Mouse (Mus musculus) lung, postnatal 36 days (tissue): ENCODE results near the gene Wipi1.
"Not testable (repeated sequence)": the region's sequence is repeated elsewhere in the genome, so short reads cannot be mapped to it uniquely, and the experiment has no call there.

ENCODE experiments used
- DNase-seq: peaks from one replicate; pipeline ENCODE4 v3.0.0; 2022; ENCODE audit warnings: mixed read lengths

Gene Wipi1

DNA sequence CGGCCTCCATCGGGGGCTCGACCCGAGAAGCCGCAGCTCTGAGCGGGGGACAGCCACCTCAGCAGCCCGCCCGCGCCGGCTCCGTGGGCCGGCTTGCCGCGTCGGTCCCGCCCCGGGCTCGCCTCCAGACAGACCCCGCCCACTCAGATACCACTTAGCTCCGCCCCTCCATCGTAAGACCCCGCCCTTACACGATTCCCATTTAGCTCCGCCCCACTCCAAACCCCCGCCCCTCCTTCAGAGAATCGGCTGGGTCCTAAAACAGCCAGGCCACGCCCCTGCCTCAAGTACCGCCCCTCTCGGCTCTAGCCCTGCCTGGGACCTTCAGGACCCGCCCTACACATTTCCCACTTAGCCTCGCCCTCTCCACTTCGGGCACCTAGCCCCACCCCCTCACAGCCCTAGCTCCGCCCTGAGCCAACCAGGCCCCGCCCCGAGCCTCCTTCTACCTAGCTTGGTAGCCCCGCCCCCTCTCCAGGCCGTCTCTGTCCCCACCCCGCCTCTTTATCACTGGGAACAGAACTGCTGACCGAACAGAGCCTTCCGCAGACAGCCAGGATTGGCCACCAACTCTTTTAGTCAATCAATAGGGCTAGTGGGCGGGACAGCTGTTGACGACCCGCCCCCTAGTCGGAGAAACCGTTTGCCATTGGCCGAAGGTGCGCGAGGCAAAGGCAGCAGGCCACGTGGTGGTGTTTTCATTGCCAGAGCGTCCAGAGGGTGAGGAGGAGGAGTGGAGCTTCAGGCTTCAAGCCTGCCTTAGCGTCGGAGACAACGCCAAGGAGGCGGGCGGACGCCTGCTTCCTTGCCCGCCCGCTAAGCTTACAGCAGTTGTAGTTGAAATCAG, at the start of gene Wipi1:
Gene Wipi1, minus strand, starts transcription at position 665 of the 847 bp plus-strand sequence.
- peak; percentile 100 for DNase-seq

DNA sequence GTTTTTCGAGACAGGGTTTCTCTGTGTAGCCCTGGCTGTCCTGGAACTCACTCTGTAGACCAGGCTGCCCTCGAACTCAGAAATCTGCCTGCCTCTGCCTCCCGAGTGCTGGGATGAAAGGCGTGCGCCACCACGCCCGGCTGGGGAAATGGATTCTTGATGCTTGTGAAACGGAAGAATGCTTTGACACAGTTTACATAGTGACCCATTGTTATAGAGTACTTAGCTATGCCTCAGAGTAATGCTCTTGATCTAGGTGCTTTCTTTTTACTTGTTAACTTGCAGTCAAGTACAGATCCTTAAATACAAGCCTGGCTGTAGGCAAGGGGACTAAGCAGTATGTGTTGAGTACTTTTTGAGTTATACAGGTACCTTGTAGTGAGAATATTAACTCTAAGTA, 48.8 kb upstream of the Wipi1 start:
- DNase-seq = not testable (repeated sequence)

DNA sequence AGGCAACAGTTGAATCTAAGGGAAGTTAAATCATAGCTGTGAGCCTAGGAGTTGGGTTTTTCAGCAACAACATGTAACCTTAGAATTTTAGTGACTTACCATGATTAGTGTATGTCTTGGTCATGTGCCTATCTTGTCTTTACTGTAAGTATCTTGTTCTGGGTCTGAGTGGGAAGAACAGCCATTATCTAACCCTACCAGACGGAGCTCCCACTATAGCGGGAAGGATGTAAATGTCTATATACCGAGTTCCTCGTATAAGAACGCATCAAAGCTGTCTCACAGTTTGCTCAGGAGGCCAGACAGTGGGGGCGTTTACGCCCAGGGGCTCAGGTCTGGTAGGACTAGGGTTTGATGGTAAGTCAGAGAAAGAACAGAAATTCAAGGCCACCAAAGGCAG, 44.5 kb upstream of the Wipi1 start:
- no peak for DNase-seq

DNA sequence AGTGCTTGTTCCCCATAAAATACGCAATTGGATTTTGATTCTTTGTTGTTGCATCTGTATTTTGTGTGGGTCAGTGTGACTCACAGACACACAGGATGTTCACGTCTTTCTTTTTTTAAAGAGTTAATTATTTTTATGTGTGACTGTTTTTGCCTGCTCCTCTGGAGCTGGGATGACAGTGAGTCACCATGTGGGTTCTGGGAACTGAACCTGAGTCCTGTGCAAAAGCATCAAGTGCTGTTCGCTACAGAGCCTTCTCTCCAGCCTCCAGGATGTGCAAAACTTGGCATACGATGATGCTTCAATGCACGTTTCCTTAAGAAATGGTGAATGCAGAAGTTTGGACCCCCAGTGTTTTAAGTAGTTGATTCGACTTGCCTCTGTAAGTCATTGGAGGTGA, 42.8 kb upstream of the Wipi1 start:
- no peak for DNase-seq

DNA sequence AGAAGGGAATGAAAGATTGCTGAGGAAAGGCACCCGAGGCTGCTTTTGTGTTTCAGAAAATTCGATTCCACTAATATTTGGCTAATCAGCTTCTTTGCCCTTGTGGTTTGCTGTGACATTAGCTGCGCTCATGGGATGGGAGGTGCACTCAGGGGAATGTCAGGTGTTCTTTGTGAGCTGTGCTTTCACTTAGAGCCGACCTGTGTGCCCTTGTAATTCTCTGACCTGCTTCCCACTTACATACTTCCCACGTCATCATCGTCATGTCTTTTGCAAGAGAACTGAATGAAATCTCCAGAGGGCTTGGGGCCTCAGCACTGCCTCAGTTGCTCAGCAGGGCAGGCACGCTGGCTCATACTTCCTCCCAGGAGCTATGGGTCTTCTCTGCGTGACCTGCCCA, 41.4 kb upstream of the Wipi1 start:
- DNase-seq = peak; percentile 25

DNA sequence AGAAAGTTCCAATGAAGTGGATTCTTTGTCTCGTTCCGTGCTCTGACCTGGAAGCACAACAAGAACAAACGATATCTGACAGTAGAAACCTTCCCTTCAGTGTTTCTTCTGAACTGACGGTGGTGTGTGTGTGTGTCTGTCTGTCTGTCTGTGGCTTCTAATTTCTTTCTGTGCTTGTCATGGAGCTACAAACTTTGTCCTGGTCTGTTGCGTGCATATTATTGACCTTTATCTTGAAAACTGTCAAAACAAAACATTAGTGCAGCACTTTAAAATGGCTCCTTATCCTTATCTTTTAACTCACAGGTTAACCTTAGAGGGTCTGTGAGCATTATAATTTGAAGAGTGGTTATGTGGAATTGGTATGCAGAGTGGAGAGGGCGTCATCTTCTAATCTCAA, 40.7 kb upstream of the Wipi1 start:
- no peak for DNase-seq

DNA sequence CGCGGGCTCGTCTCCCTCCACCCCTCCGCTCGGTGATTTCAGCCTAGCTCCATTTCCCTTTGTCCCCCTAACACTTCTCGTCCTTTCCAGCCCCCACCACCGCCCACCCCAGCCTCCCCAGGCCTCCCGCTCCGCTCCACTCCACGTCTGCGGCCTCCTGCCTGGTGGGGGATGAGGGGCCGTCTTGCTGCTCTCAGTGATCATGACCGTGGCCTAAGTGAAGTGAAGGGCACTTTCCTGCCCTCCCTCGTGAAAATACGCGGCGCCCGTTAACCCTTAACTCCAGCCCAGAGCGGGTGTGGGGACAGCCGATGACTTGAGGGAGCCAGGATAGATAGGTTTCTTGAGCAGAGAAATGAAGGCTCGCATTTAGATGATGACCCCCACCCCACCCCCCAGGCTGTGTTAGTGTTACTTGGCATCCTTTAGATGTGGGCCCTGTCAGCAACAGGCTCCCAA, 39.8 kb upstream of the Wipi1 start:
- peak; percentile 27 for DNase-seq

DNA sequence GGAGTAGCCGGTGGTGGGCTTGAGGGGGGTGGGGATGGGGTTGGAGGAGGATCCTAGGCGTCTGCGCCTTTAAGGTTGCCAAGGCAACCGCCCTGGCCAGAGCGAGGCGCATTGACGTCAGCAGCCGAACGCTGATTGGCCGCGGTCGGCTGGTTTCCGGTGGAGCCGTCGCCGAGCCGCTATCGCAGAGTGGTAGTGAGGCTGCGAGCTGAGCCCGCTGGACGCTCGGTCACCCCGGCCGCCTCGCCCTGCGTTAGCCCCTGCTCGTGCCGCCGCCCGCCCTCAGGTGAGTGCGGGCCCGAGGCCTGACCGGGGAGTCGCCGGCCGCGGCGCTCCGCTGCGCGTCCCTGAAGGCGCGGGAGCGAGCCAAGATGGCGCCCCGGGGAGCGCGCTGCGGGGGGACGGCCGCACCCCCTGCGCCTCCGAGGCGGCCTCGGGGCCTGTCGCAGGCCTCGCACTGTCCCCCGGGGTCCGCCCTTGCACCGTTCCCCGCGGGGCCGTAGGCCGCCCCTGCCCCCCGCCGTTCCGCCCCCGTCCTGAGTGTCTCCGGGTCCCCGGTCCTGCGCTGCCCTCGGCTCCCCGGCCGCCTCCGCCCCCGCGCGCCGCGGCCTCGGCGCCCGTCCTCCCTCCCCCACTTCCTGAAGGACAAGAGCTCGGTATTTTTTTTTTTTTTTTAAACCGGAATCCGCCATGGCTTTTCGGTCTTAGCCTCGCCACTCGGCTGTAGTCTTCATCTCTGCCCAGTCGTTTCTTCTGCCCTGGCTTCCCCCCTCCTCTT, 39.2 kb upstream of the Wipi1 start:
- peak; percentile 96 for DNase-seq

DNA sequence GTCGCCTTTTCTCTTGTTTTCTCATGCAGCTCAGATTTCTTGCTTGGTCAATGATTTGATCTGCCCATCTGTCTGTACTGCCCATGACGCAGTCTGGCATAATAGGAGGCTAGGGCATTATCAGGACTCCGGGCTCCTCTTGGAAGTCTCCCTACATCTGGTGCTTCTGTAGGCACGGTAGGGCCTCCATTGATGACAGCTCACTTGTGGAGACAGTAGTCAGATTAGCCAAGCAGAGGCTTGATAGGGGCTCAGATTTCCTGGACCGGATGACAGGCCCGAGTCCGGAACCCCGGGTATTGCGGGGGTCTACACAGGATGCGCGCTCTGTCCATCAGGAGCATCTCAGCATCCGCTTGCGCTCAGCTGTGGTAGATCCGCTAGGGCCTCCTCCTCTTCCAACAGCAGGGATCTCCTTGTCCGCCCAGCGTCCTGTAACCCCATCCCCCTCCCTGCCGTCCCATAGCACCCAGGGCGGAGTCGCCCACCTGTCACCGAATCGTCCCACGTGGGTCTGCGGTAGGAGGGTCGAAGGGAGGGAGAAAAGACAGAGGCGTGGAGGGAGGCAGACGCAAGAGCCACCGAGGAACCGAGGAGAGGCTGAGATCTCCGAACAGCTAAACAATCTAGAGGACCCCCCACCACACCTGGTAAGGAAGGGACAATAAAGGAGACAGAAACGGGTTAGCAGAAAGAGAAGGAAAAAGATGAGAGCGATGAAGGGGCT, 38.4 kb upstream of the Wipi1 start:
- peak; percentile 71 for DNase-seq

DNA sequence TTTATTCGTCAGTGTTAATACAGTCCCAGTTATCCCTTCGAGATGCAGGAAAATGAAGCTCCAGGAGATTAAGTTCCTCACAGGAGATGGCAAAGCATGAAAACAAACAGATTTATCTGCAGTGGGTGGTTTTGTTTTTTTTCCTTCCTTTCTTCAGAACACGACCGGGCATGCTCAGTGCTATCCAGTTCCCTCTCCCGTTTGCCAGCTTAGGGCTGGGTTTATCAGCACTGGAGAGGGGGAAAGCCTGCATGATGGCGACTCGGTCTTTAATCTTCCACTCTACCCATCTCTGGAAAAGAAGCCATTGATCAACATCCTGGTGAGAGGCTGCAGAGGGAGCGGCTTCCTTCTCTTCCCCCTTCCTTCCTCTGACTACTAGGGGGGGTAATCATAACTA, 37.4 kb upstream of the Wipi1 start, which contains the start of gene Prkar1a:
Gene Prkar1a, plus strand, starts transcription at position 200 of the 400 bp plus-strand sequence.
- DNase-seq = no peak

DNA sequence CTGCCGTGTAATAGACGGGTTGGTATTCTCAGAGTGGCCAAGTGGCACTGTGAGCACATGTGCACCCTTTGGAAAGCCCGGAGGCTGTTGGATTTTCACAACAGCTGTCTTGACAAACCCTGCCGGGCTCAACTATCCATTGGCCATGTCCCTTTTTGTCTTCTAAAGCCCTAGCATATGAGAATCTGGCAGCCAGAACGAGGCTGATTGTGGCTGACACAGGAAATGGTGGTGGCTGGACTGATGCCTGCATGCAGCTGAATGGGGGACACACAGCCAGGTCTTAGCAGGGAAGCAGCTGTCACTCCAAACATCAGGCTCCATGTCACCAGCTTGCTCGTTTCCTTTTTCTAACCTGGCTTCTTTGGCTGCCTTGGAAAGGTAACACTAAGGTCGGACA, 36.7 kb upstream of the Wipi1 start:
- DNase-seq = peak; percentile 59

DNA sequence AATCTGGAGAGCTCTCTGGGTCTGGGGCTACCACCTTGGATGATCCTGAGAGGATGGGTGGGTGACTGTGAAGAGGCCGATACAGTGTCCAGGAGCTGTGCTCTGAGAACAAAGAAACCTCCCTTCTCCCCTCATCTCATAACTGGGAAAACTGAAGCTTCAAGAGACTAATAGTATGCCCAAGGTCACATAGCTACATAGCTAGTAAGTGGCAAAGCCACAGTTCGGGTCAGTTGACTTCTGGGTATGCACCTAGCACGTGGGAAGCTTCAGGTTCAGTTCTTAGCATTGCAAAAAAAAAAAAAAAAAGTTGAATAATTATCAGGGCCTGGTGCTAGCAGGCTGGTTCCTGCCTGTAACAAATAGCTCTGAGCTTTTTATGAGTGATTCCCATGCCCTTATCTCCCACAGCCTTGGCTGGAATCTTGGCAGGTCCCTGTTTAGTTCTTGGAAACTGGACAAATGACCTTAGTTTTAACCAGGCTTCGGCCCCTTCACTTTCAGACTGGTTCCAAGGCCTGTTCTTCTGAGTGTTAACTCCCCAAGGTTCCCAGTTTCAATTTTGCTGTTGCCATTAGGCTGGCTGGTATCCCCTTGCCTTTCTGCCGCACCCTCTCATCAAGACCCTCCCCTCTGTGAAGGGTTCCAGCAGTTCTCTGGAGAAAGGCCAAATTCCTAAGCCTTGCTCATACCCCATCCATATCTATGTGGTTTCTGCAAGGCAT, 29.9 kb upstream of the Wipi1 start:
- peak; percentile 54 for DNase-seq

DNA sequence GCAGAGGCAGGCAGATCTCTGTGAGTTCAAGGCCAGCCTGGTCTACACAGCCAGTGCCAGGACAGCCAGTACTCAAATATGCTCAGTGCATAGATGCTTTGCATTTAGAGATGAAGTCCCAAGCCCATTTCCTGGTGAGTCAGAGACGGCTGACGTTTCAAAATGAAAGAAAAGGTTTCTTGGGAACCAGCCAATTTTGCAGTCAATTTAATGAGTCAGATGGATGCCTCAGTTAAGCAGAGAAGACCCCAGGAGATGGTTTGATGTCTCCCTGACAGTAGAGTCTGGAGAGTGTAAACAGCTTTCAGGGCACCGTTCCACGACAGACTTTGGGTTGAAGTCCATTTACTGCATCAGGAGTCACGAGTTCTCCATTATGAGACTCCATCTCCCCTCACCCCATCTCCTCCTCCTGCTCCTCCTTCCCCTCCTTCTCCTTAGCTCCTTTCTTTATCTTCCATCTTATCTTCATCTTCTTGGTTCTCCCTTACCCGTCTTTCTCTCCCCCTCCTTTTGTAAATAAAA, 24.2 kb upstream of the Wipi1 start:
- no peak for DNase-seq

DNA sequence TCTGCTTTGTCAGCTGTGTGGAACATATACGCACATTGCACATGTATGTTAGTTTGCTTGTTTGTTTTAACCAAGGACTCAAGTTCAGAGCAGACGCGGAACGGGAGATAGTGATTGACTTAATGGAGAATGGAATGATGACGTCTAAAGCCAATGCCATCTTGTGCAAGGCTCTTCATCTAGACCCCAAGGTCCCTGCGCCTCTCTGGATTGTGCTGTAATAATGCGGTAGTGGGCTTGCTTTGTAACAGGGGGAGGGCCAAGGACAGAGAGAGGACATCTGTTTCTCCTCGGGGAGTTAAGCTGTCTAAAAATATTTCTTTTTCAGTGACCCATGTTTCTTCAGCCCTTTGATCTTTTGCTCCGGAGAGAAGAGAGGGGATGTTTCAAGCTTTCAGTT, 23.2 kb upstream of the Wipi1 start:
- no peak for DNase-seq

DNA sequence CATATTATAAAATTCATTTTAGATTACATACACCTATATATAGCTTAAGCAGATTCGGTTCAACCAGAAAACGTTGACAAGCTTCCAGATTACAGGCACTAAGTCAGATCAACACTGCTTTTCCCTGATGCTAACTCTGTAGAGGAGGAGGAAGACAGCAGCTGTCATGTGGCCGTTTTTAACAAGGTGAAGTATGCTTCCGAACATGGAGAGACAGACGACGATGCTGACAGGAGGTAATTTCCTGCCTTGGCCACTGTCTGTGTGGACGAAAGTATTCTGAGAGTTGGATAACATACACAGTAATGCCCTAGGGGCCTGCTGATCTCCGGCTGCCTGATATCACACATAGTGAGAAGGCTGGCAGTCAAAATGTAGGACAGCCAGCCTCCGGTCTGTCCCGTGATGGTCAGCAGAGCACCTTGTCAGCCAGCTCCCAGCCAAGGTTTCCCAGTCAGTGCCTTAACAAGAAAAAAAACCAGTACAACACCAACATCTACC, 17.3 kb upstream of the Wipi1 start:
- no peak for DNase-seq

DNA sequence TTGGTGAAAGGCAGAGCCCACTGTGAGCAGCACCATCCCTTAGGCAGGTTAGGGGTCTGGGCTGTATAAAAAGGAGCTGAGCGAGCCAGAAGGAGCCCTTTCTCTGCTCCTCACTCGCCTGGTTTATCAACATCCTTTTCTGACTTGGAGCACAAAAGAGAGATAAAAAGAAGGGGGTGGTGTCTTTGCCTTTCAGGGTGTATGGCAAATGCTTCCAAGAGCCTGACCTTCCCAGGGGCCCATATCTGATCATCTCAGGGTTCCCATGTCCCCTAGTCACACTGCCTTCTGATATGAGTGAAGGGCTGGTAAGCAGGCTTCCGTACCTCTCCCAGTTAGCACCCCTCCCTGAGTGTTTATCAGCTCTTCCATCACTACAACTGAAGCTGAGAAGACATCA, 16.3 kb upstream of the Wipi1 start:
- no peak for DNase-seq

DNA sequence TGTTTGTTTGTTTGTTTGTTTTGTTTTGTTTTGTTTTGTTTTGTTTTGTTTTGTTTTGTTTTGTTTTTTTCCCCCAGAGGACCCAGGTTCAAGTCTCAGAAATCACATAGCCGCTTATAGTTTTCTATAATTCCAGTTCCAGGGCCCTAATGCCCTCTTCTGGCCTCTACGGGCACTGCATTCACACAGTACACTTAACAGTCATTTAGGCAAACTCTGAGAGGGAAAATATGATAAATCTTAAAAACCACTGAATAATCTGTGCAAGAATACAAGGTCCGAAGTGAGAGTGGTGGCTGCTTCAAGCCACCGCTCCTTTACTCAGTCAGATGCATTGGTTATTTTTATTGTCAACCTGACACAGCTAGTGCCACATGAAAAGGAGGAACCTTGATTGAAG, 15.9 kb upstream of the Wipi1 start:
- DNase-seq = peak; percentile 37

DNA sequence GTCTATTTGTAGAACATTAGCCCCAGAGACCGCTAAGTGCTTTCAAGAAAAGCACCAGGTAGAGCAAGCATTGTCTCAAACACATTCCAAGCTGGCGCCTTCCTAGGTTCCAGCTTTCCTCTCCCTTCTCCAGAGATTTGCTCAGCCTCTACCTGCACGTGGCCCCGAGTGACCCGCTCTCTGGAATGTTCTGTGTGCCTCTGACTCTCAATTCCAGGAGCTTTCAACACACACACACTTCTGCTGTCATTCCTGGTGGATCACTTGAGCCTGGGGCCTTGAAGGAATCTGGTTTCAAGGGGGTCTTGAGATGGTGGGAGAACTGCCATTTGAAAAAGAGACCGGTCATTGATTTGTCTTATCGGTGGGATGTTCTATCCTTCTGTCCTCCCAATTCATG, 11.5 kb upstream of the Wipi1 start:
- no peak for DNase-seq

DNA sequence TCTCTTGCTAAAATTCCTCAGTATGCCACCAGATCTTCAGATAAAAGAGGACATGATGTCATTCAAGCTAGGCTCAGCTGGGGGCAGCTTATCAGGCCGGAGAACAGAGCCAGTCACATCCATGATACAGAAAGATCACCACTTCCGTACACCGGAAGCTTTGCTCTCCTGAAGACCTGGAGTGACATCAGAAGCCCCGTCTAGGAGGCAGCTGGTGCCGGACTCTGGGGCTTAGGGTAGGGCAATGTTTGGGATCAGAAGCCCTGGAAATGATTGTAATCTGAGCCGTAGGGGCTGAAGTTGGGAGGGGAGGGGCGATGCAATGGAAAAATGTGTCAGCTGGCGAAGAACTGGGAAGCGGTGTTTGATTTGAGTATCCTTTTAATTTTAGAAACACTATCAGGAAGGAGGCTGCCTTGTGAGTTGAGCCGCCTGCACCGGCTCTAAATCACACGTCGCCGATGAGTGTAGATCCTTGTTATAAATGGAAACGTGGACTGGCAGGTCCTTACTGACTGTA, 10.8 kb upstream of the Wipi1 start:
- peak; percentile 18 for DNase-seq

DNA sequence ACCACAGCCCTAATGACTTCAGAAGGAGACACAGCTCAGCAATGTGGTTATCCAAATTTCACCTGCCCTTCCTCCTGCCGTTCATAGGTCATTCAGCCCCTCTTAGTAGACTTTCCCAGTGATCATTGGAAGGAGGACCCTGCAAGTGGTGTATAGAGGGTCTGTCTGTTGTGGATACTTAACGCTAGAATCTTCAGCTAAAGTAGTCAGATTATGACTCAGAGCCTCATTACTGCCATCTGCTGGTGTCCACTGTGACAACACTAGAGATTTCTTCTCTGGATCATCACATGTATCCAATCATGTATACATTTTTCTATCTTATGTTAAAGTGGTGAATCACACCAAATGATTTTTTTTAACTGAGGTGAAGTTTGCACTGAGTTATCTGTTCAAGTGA, 9.4 kb upstream of the Wipi1 start:
- peak; percentile 83 for DNase-seq

DNA sequence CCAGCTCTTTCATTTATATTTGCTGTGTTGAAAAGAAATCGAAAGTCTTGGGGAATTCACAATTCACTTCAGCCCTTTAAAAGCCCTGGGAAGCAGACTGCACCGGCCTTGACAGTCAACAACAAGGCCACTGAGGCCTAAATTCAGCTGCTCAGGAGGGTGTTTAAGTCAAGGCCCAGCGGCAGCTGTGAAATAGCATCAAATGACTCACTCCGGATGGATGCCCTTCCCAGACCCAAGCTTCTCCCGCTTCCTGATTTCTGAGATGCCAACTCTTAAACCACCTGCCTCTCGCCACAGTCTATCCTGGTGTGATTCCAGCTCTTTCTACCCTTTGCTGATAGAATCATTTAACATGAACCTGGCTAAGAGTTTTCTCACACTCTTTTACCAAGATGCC, 8.6 kb upstream of the Wipi1 start:
- DNase-seq = no peak

DNA sequence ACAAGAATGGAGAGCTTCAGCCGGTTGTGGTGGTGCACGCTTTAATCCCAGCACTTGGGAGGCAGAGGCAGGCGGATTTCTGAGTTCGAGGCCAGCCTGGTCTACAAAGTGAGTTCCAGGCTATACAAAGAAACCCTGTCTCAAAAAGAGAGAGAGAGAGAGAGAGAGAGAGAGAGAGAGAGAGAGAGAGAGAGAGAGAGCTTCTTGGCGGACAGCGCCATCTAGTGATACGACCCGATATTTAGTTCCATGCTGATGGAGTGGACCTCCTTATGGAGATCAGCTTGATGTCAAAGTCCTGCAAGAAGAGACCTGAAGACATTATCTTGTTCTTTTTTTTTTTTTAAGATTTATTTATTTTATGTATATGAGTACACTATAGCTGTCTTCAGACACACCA, 7.3 kb upstream of the Wipi1 start:
- peak; percentile 83 for DNase-seq
